Mouse (Mus musculus) midbrain, embryonic 15.5 days (tissue): ENCODE results near the gene Stra6. TPM values are rescaled to one million over a fixed set of nuclear protein-coding genes. Genes with fewer than 3 reads are reported as not detected.
A peak's percentile ranks its signal among the peaks of the same experiment; 100 is the strongest.

Source experiments
- ATAC-seq: fragments of 200-750 bp; cut with Nextera tagmentation; replicated peaks from 2 replicates; pipeline ENCODE4 v1.8.0; 2017; ENCODE audit warnings: moderate TSS enrichment
- H3K27ac ChIP-seq: fragments of 300-500 bp; sonication (generic); 2 replicates; pipeline ENCODE4 v1.5.1; 2015; ENCODE audit warnings: mild to moderate bottlenecking, inconsistent platforms
- H3K27me3 ChIP-seq: fragments of 300-500 bp; sonication (generic); replicated peaks from 2 replicates; pipeline ENCODE4 v1.6.1; 2015; ENCODE audit warnings: inconsistent platforms
- H3K36me3 ChIP-seq: fragments of 300-500 bp; sonication (generic); replicated peaks from 2 replicates; pipeline ENCODE4 v1.6.1; 2015; ENCODE audit warnings: inconsistent platforms
- H3K4me1 ChIP-seq: fragments of 300-500 bp; sonication (generic); 2 replicates; pipeline ENCODE4 v1.6.1; 2015; ENCODE audit warnings: inconsistent platforms
- H3K4me2 ChIP-seq: fragments of 300-500 bp; sonication (generic); 2 replicates; pipeline ENCODE4 v1.6.1; 2015; ENCODE audit warnings: inconsistent platforms, mild to moderate bottlenecking, moderate library complexity
- H3K4me3 ChIP-seq: fragments of 300-500 bp; sonication (generic); 2 replicates; pipeline ENCODE4 v1.5.1; 2015; ENCODE audit warnings: mild to moderate bottlenecking, inconsistent platforms
- H3K9ac ChIP-seq: fragments of 300-500 bp; sonication (generic); 2 replicates; pipeline ENCODE4 v1.6.1; 2015; ENCODE audit warnings: mild to moderate bottlenecking, inconsistent platforms
- H3K9me3 ChIP-seq: fragments of 300-500 bp; sonication (generic); 2 replicates; pipeline ENCODE4 v1.6.1; 2016; ENCODE audit warnings: inconsistent platforms
- WGBS: fragments of 180-500 bp; shearing (Covaris S2); methylation state at CpG from one replicate; pipeline ENCODE4 v1.1.7; 2015; ENCODE audit warnings: mixed read lengths; 5-methylcytosine and 5-hydroxymethylcytosine counted together
- polyA plus RNA-seq: library from polyadenylated mRNA; unstranded; fragments of >200 nt; fragmentation: Nextera tagmentation; extraction: Ambion mirVana; gene quantifications from 2 replicates; pipeline ENCODE4 v1.2.1, GENCODE M21; 2015

The Stra6 gene
- polyA plus RNA-seq, 1 experiment from 2014 or later = 15.7 TPM

DNA sequence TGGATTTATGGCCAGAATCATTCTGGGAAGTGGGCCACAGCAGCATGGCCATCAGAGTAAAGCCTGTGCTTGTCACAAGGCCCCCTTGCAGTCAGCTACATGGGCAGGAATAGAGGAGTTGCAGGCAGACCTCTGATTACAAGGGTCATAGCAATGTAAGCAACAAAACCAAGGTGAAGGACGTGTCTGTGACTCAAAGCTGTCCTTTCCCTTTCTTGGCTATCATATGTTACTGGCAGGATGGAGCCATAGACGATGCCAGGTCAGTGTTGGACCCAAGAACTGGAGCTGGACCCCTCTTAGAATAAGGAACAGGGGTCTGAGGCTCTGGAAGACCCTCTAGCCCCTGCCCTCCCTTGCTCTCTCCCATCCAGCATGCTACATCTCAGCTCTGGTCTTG lies 85.2 kb downstream of the Stra6 start:
- Histone ChIP-seq H3K9ac (no peak overlapping the region), H3K27me3 (no peaks in the 10 kb centered on the region), H3K36me3 (no peaks in the 10 kb centered on the region), H3K4me1 (peaks cover 5% of the 10 kb centered on the region; the same call in 1 of the 2 replicates), H3K27ac (no peak overlapping the region), H3K4me2 (no peak overlapping the region), H3K4me3 (no peak overlapping the region), H3K9me3 (no peaks in the 10 kb centered on the region)
- ATAC-seq = no peak
- WGBS = 72% methylated on average over 2 of the region's 2 CpGs

GRCm38 (mm10) chr9:58150733-58151361 lies 87.3 kb downstream of the Stra6 start:
- 75% methylated on average over 4 of the region's 4 CpGs for WGBS
- Histone ChIP-seq H3K27ac (no peak overlapping the region), H3K4me3 (no peak overlapping the region), H3K9me3 (no peaks in the 10 kb centered on the region), H3K9ac (no peak overlapping the region), H3K36me3 (no peaks in the 10 kb centered on the region), H3K4me1 (no peaks in the 10 kb centered on the region), H3K27me3 (no peaks in the 10 kb centered on the region), H3K4me2 (no peak overlapping the region)
- no peak for ATAC-seq

GRCm38 (mm10) chr9:58153095-58153494 lies 89.5 kb downstream of the Stra6 start:
- Histone ChIP-seq H3K4me1 (no peaks in the 10 kb centered on the region), H3K4me3 (no peak overlapping the region), H3K36me3 (no peaks in the 10 kb centered on the region), H3K9me3 (no peaks in the 10 kb centered on the region), H3K27me3 (no peaks in the 10 kb centered on the region), H3K4me2 (no peak overlapping the region), H3K9ac (no peak overlapping the region), H3K27ac (no peak overlapping the region)
- ATAC-seq = no peak
- 64% methylated on average over 3 of the region's 3 CpGs for WGBS

- Histone ChIP-seq H3K4me2 (no peak overlapping the region), H3K27me3 (no peaks in the 10 kb centered on the region), H3K36me3 (no peaks in the 10 kb centered on the region), H3K9ac (no peak overlapping the region), H3K27ac (no peak overlapping the region), H3K4me1 (no peaks in the 10 kb centered on the region), H3K4me3 (no peak overlapping the region), H3K9me3 (no peaks in the 10 kb centered on the region)
- WGBS = 56% methylated on average over 3 of the region's 3 CpGs
- no peak for ATAC-seq
Measured at GRCm38 (mm10) chr9:58155366-58155765, 91.8 kb downstream of the Stra6 start.

GRCm38 (mm10) chr9:58156819-58157560 lies 93.4 kb downstream of the Stra6 start:
- no peak for ATAC-seq
- Histone ChIP-seq H3K4me1 (no peaks in the 10 kb centered on the region), H3K4me3 (no peak overlapping the region), H3K36me3 (no peaks in the 10 kb centered on the region), H3K4me2 (no peak overlapping the region), H3K27me3 (no peaks in the 10 kb centered on the region), H3K27ac (no peak overlapping the region), H3K9me3 (no peaks in the 10 kb centered on the region), H3K9ac (no peak overlapping the region)
- 90% methylated on average over 22 of the region's 22 CpGs for WGBS

- H3K36me3 ChIP-seq = no peaks in the 10 kb centered on the region
- H3K4me2 ChIP-seq = no peak overlapping the region
- no peak overlapping the region for H3K9ac ChIP-seq
- no peak overlapping the region for H3K27ac ChIP-seq
- no peaks in the 10 kb centered on the region for H3K27me3 ChIP-seq
- WGBS = 85% methylated on average over 13 of the region's 13 CpGs
- no peaks in the 10 kb centered on the region for H3K4me1 ChIP-seq
- ATAC-seq = no peak
- no peaks in the 10 kb centered on the region for H3K9me3 ChIP-seq
- no peak overlapping the region for H3K4me3 ChIP-seq
Measured at GRCm38 (mm10) chr9:58157838-58158237, 94.2 kb downstream of the Stra6 start.

DNA sequence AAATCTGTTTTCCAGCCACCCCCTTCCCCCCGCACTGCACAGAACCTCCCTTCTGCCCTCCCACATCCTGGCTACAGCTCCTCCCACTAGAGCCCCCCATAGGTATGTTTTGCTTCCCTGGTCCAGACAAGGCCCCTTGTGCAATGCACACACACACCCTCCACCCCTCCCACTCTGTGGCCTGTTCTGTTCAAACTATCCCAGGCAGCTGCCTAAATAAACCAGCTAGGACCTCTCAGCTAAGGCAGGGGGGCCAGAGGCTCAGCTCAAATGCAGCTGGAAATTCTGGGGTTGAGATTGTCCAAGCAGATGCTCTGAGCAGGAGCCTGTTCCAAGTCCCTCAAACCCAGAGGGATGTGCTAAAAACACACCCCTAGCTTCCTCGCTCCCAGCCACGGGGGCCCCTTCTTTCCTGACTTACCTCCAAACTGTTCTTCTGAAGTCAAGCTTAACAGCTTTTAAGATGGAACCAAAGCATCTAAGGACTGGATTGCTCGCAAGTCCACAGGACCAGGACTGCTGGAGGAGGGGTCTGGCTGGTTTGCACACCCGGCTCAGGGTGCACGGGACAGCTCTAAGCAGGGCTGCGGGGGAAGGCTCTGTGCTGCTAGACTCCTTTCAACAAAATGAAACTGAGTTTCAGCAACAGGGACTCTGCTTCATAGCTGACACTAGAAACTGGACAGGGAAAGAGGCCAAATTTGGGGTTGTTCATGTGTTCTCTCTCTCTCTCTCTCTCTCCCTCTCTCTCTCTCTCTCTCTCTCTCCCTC lies 95.1 kb downstream of the Stra6 start:
- Histone ChIP-seq H3K27me3 (no peaks in the 10 kb centered on the region), H3K9ac (no peak overlapping the region), H3K4me3 (no peak overlapping the region), H3K9me3 (no peaks in the 10 kb centered on the region), H3K4me1 (no peaks in the 10 kb centered on the region), H3K4me2 (no peak overlapping the region), H3K27ac (peak overlapping the region; percentile 30; the same call in 1 of the 2 replicates), H3K36me3 (no peaks in the 10 kb centered on the region)
- WGBS = 38% methylated on average over 7 of the region's 7 CpGs
- no peak for ATAC-seq

DNA sequence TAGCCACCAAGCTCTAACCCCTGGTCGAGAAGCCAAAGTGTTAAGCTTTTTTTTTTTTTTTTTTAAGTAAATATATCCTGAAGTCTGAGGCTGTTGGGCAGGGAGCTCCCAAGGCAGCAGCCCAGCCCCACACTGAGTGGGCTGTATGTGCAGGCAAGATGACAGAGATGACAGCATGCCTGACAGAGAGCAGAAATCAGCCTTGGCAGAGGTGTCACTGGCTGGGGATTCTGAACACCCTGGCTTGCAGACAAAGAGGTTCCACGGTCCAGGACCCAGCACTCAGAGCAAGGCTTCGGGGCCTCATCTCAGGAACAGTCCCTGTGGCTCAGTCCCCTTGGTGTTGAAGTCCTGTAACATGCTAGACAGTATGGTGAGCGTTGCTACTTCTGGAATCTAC lies 96.3 kb downstream of the Stra6 start:
- no peaks in the 10 kb centered on the region for H3K9me3 ChIP-seq
- no peaks in the 10 kb centered on the region for H3K27me3 ChIP-seq
- H3K9ac ChIP-seq = no peak overlapping the region
- no peaks in the 10 kb centered on the region for H3K4me1 ChIP-seq
- no peak overlapping the region for H3K27ac ChIP-seq
- no peak overlapping the region for H3K4me2 ChIP-seq
- no peaks in the 10 kb centered on the region for H3K36me3 ChIP-seq
- no peak overlapping the region for H3K4me3 ChIP-seq
- 71% methylated on average over 4 of the region's 4 CpGs for WGBS
- ATAC-seq = no peak

DNA sequence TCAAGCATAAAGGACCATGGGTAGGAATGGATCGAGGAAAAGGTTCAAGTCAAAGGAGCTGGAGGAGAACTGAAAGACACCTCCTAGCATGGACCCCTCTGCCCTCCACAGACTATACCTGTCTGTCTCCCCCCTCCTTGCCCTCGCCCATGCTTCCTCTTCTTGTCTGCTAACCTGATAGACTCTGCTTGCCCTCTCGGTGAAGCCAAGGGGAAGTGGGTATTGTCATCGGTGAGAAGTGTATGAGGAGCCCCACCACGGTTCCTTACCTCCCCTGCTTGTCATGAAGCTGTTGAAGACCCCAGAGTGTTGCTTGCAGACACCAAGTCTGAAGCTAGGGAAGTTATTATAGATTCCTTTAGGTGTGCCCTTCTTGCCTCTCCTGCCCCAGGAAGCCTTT lies 96.7 kb downstream of the Stra6 start:
- ATAC-seq = no peak

GRCm38 (mm10) chr9:58162173-58162572 lies 98.6 kb downstream of the Stra6 start:
- Histone ChIP-seq H3K4me3 (no peak overlapping the region), H3K4me1 (no peaks in the 10 kb centered on the region), H3K4me2 (no peak overlapping the region), H3K9ac (no peak overlapping the region), H3K27me3 (no peaks in the 10 kb centered on the region), H3K9me3 (no peaks in the 10 kb centered on the region), H3K27ac (no peak overlapping the region), H3K36me3 (no peaks in the 10 kb centered on the region)
- 81% methylated on average over 3 of the region's 3 CpGs for WGBS
- ATAC-seq = no peak

More for the DNA sequence above, 96.7 kb downstream of the Stra6 start:
- Histone ChIP-seq H3K9me3 (no peaks in the 10 kb centered on the region), H3K27me3 (no peaks in the 10 kb centered on the region), H3K36me3 (no peaks in the 10 kb centered on the region), H3K27ac (no peak overlapping the region), H3K4me1 (no peaks in the 10 kb centered on the region), H3K9ac (no peak overlapping the region), H3K4me3 (no peak overlapping the region), H3K4me2 (no peak overlapping the region)
- 84% methylated on average over 5 of the region's 5 CpGs for WGBS

DNA sequence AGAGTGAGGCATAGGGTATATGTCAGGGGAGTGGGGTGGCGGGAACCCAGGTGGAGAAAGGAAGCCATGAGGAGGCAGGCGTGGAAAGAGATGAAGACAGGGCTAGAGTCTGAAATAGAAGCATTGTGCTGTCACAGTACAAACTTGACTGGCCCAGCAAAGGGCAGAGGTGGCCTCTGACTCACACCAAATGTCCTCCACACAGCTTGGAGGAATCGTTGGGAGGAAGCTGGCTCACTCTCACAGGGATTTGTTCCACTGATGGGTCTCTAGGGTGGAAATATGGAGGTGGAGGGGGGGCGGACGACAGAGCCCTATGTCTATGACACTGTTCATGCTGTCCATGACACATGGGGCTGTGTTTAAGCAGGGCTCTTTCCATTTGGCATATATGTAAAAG lies 99.6 kb downstream of the Stra6 start:
- H3K9ac ChIP-seq = no peak overlapping the region
- no peak overlapping the region for H3K4me3 ChIP-seq
- no peaks in the 10 kb centered on the region for H3K36me3 ChIP-seq
- WGBS = 75% methylated on average over 5 of the region's 5 CpGs
- H3K4me1 ChIP-seq = no peaks in the 10 kb centered on the region
- no peak overlapping the region for H3K4me2 ChIP-seq
- H3K9me3 ChIP-seq = no peaks in the 10 kb centered on the region
- H3K27me3 ChIP-seq = no peaks in the 10 kb centered on the region
- H3K27ac ChIP-seq = no peak overlapping the region
- ATAC-seq = no peak

GRCm38 (mm10) chr9:58165779-58166178 lies 102.2 kb downstream of the Stra6 start:
- Histone ChIP-seq H3K9me3 (no peaks in the 10 kb centered on the region), H3K4me1 (no peaks in the 10 kb centered on the region), H3K9ac (no peak overlapping the region), H3K27me3 (no peaks in the 10 kb centered on the region), H3K4me2 (no peak overlapping the region), H3K27ac (no peak overlapping the region), H3K4me3 (no peak overlapping the region), H3K36me3 (no peaks in the 10 kb centered on the region)
- WGBS = 83% methylated on average over 1 of the region's 1 CpGs
- ATAC-seq = no peak
